Mouse (Mus musculus) cerebellum, adult 2 months (tissue): Measurements from ENCODE around the gene Agbl4. TPM values are rescaled to one million over a fixed set of nuclear protein-coding genes. Genes with fewer than 3 reads are reported as not detected.

Source experiments
- DNase-seq, 2 experiments: peaks; one replicate each; pipeline ENCODE4 v3.0.0; 2021
- H3K27ac ChIP-seq: fragments of 200-500 bp; 2 replicates; pipeline ENCODE4 v1.5.1; 2012; ENCODE audit warnings: low read length, control low read depth, inconsistent platforms; ENCODE audit not compliant: insufficient read depth
- H3K27me3 ChIP-seq: fragments of 200-500 bp; 2 replicates; pipeline ENCODE4 v1.6.1; 2012; ENCODE audit warnings: inconsistent platforms, mild to moderate bottlenecking, low read length, moderate library complexity; ENCODE audit not compliant: control insufficient read depth, insufficient read depth
- H3K4me1 ChIP-seq: fragments of 200-500 bp; 2 replicates; pipeline ENCODE4 v1.6.1; 2011; ENCODE audit warnings: low read length; ENCODE audit not compliant: control insufficient read depth, insufficient read depth
- H3K4me3 ChIP-seq: fragments of 200-500 bp; replicated peaks from 2 replicates; pipeline ENCODE3; 2011; ENCODE audit warnings: mild to moderate bottlenecking, low read depth, low read length, control low read depth; ENCODE audit not compliant: insufficient read depth
- CTCF ChIP-seq: fragments of 200-500 bp; IDR thresholded peaks from 2 replicates; pipeline ENCODE4 v1.5.1; 2011; ENCODE audit warnings: low read depth, mild to moderate bottlenecking, control low read depth, low read length, moderate library complexity, borderline replicate concordance; ENCODE audit not compliant: insufficient read depth
- POLR2A ChIP-seq: fragments of 200-500 bp; IDR thresholded peaks from 2 replicates; pipeline ENCODE4 v1.6.1; 2011; ENCODE audit warnings: low read length, control low read depth, borderline replicate concordance; ENCODE audit not compliant: insufficient read depth
- WGBS: fragments of 180-500 bp; shearing (Covaris S2); methylation state at CpG from one replicate; pipeline ENCODE4 v1.1.7; 2018; 5-methylcytosine and 5-hydroxymethylcytosine counted together
- polyA plus RNA-seq: library from polyadenylated mRNA; depleted of rRNA; stranded (reverse); fragments of >200 nt; gene quantifications from 2 replicates; pipeline ENCODE4 v1.2.3, GENCODE M21; 2012

The Agbl4 gene
- polyA plus RNA-seq, 1 experiment: 4.8 TPM

GRCm38 (mm10) chr4:111681926-111682325 is 1284.5 kb downstream of the Agbl4 start:
- no peaks in the 10 kb centered on the region for H3K27me3 ChIP-seq
- H3K4me1 ChIP-seq: no peaks in the 10 kb centered on the region
- DNase-seq: no peak
- H3K27ac ChIP-seq: no peak overlapping the region
- WGBS: 25% methylated on average over 5 of the region's 5 CpGs
- TF ChIP-seq POLR2A (no peak), CTCF (no peak)
- no peak overlapping the region for H3K4me3 ChIP-seq

- TF ChIP-seq POLR2A (no peak), CTCF (no peak)
- DNase-seq: no peak
- no peaks in the 10 kb centered on the region for H3K4me1 ChIP-seq
- no peaks in the 10 kb centered on the region for H3K27me3 ChIP-seq
- no peak overlapping the region for H3K4me3 ChIP-seq
- H3K27ac ChIP-seq: no peak overlapping the region
- 85% methylated on average over 3 of the region's 3 CpGs for WGBS
These were observed 1285.3 kb downstream of the Agbl4 start for GRCm38 (mm10) chr4:111682793-111683192.

DNA sequence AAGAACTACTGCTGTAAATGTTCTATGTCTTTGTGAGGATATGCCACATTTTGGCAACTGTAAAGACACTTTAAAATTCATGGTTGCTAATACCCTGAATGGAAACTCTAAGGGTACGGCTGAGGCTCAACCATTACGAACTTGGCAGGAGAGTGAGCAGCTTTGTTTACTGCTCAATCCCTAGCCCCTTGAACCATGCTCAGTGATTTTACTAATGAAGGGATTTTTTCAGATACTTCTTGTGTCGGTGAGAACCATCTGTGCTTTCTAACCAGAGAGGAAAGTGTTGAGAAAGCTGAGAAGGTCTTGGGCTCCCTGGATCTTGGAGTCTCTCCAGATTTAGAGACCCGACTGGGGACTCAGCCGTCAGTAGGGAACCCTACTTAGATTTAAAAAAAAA is 1286.4 kb downstream of the Agbl4 start:
- 25% methylated on average over 5 of the region's 5 CpGs for WGBS
- H3K4me1 ChIP-seq: no peaks in the 10 kb centered on the region
- H3K27ac ChIP-seq: no peak overlapping the region
- no peaks in the 10 kb centered on the region for H3K27me3 ChIP-seq
- no peak for TF ChIP-seq POLR2A
- TF ChIP-seq CTCF: no peak
- H3K4me3 ChIP-seq: no peak overlapping the region
- no peak for DNase-seq

DNA sequence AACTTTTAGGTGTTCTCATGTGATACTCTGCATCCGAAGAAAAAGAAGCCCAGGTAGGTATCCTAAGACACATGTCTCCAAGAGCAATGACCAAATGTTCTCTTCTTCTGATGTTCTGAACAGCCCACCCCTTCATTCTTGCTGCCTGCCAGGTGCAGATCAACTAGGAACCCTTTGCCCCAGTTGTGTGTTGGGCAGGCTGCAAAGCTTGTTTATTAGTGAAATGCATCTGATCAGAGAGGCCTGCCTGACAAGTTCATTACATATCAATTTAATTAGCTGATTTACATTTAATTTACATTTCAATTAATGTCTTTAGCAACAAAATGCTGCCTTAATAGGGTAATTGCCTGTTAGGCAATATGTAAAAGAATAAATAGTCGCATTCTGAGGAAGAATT is 1288.5 kb downstream of the Agbl4 start:
- Histone ChIP-seq H3K4me1 (no peaks in the 10 kb centered on the region), H3K4me3 (no peak overlapping the region), H3K27ac (no peak overlapping the region), H3K27me3 (no peaks in the 10 kb centered on the region)
- WGBS: 87% methylated on average over 2 of the region's 2 CpGs
- DNase-seq: no peak
- TF ChIP-seq CTCF (no peak), POLR2A (no peak)

DNA sequence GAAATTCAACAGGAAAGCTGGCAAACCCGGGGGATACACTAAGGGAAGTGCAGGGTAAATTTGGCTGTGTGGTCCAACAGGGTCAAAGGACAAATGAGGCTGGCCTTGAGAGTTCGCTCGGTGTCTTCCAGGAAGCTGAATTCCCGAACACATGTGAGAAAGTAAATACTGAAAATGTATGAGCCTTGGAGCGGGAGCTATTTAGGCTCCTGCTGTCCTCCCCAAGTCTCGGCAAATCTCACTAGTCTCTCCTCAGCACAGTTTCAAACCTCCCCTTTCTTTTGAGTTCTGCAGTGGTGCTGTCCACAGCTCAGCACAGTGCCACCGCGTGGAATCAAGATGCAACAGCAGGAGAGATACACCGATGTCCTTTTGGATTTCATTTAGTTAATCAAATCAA is 1289.5 kb downstream of the Agbl4 start:
- no peak overlapping the region for H3K4me3 ChIP-seq
- 11% methylated on average over 9 of the region's 9 CpGs for WGBS
- no peaks in the 10 kb centered on the region for H3K4me1 ChIP-seq
- no peaks in the 10 kb centered on the region for H3K27me3 ChIP-seq
- H3K27ac ChIP-seq: no peak overlapping the region
- peak; percentile 22 to 29 for DNase-seq
- TF ChIP-seq POLR2A (no peak), CTCF (peak; percentile 74)

DNA sequence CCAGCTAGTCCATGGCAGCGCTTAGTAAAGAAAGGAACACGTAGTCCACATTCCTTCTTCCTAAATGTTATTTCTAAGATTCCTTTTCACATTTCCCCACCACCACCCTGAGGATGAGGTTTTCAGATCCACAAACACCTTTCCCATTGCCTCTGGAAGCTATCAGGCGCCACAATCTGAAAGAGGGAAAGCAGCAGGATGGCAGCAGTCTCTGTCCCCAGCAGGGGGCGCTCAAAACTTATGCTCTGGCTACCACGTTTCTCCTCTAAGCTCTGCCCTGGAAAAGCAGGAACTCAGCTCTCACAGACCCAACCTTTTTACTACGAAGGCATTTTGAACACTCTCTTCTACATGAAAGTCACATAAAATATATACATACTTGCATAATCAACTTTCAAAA is 1290.2 kb downstream of the Agbl4 start:
- Histone ChIP-seq H3K27me3 (no peaks in the 10 kb centered on the region), H3K27ac (no peak overlapping the region), H3K4me1 (no peaks in the 10 kb centered on the region), H3K4me3 (no peak overlapping the region)
- TF ChIP-seq POLR2A: no peak
- peak; percentile 52 for TF ChIP-seq CTCF
- peak; percentile 33 to 50 for DNase-seq
- 17% methylated on average over 6 of the region's 6 CpGs for WGBS

DNA sequence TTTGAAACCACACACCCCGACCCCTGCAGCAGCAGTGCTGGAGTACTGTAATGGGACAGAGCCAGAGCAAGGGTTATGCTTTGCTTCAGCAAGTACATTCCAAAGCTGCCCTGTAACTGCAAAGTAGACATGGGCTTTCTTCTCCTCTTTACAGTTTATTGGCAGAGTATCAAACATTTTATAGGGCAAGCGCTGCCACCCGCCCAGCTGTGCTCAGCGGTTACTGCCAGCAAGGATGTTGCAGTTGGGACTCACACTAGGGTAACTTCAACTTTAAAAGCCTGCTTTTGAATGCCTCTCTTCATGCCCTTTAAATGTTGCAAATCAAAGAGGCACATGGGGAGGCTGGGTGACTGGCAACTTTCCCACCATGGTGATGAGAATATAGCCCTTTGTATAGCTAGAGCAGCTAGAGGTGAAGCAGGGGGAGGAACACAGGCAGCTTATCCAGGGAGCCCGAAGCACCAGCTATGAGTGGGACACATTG is 1293.6 kb downstream of the Agbl4 start:
- TF ChIP-seq CTCF (no peak), POLR2A (no peak)
- WGBS: 7% methylated on average over 5 of the region's 5 CpGs
- no peaks in the 10 kb centered on the region for H3K27me3 ChIP-seq
- H3K4me1 ChIP-seq: no peaks in the 10 kb centered on the region
- no peak for DNase-seq
- no peak overlapping the region for H3K27ac ChIP-seq
- H3K4me3 ChIP-seq: no peak overlapping the region

DNA sequence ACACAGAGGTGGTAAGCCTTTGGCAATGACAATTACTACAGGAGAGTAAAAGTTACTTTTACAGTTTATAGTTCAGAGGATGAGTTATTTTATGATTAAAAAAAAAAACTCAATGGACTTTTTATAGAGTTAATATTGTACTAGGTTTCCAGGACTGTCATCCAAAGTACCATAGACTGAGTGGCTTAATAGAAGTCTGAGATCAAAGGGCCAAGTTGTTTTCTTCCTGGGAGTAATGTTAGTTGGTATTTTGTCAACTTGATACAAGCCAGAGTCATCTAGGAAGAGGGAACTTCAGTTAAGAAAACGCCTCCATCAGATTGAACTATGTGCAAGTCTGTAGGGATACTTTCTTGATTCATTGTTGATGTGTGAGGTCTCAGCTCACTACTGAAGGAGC is 1303.9 kb downstream of the Agbl4 start:
- no peak overlapping the region for H3K4me3 ChIP-seq
- no peak overlapping the region for H3K27ac ChIP-seq
- TF ChIP-seq CTCF: no peak
- no peak for TF ChIP-seq POLR2A
- H3K27me3 ChIP-seq: no peaks in the 10 kb centered on the region
- WGBS: 66% methylated on average over 1 of the region's 1 CpGs
- H3K4me1 ChIP-seq: no peaks in the 10 kb centered on the region
- DNase-seq: no peak
